ENCODE assay signal across 18 mouse cellular contexts in genomic region chr19:44321201-44321600, GRCm38 (mm10). TPM values are rescaled to one million over a fixed set of nuclear protein-coding genes. Genes with fewer than 3 reads are reported as not detected.
"Had no signal": no experiment of that assay in that cellular context is flagged by ENCODE, and none has a peak within 500 bp of the region (broad histone marks: within the 10 kb centered on the region; RNA-seq: fewer than 3 reads in every experiment).

No protein-coding gene starts in this region.

- DNase-seq: kidney, adult 9 months; kidney, postnatal 10 days; kidney, postnatal 4 days; lung, embryonic 14.5 days; lung, postnatal 4 days; midbrain, embryonic 14.5 days; retina, postnatal 1 day; right cerebral cortex, postnatal 4 days; spleen, adult 18-20 months; thymus, postnatal 4 days had no signal

- H3K9ac ChIP-seq: limb, embryonic 15.5 days; liver, embryonic 12.5 days; lung, embryonic 14.5 days; neural tube, embryonic 15.5 days had no signal

- ATAC-seq: liver, embryonic 12.5 days had no signal

- H3K9me3 ChIP-seq: limb, embryonic 15.5 days; neural tube, embryonic 15.5 days had no signal

- H3K4me2 ChIP-seq: limb, embryonic 15.5 days; liver, embryonic 12.5 days; lung, embryonic 14.5 days; neural tube, embryonic 15.5 days had no signal

- H3K4me3 ChIP-seq: left cerebral cortex, adult 2 months; limb, embryonic 15.5 days; liver, embryonic 12.5 days; midbrain, embryonic 10.5 days; myocyte; neural tube, embryonic 15.5 days had no signal

- H3K4me1 ChIP-seq: limb, embryonic 15.5 days; neural tube, embryonic 15.5 days had no signal

- H3K27me3 ChIP-seq: limb, embryonic 15.5 days; liver, embryonic 12.5 days; neural tube, embryonic 15.5 days had no signal

- H3K27ac ChIP-seq: left cerebral cortex, adult 2 months; limb, embryonic 15.5 days; liver, embryonic 12.5 days; midbrain, embryonic 10.5 days; neural tube, embryonic 15.5 days had no signal

- H3K36me3 ChIP-seq: limb, embryonic 15.5 days; liver, embryonic 12.5 days; midbrain, embryonic 10.5 days; neural tube, embryonic 15.5 days had no signal

RNA-seq across cellular contexts. Expression of gene Scd4, which starts 11.7 kb away (rescaled TPM):
- polyA plus RNA-seq: limb, embryonic 11.5 days; lung, embryonic 14.5 days; neural tube, embryonic 11.5 days had no signal
